Mouse (Mus musculus): ENCODE results near the gene Hspa12b. TPM values are rescaled to one million over a fixed set of nuclear protein-coding genes. Genes with fewer than 3 reads are reported as not detected.
"Not testable (repeated sequence)": the region's sequence is repeated elsewhere in the genome, so short reads cannot be mapped to it uniquely, and the experiment has no call there.

Gene Hspa12b
- polyA plus RNA-seq, 1 experiment from 2014 or later: 8.6 TPM

- Histone ChIP-seq H3K4me1 (no peaks in the 10 kb centered on the region), H3K27ac (no peak overlapping the region), H3K9me3 (replicated peaks) (no peaks in the 10 kb centered on the region), H3K4me2 (replicated peaks) (no peak overlapping the region), H3K36me3 (no peaks in the 10 kb centered on the region), H3K9ac (no peak overlapping the region), H3K4me3 (no peak overlapping the region), H3K27me3 (no peaks in the 10 kb centered on the region)
- ATAC-seq (ENCODE audit: low FRiP score): no peak
- WGBS: 92% methylated on average over 4 of the region's 4 CpGs
Observed at GRCm38 (mm10) chr2:131104021-131104420, 23.1 kb upstream of the Hspa12b start.

- not testable (repeated sequence) for ATAC-seq (ENCODE audit: low FRiP score); H3K27me3 ChIP-seq; H3K4me2 ChIP-seq (replicated peaks); H3K4me3 ChIP-seq; H3K4me1 ChIP-seq; H3K27ac ChIP-seq; H3K9ac ChIP-seq; H3K9me3 ChIP-seq (replicated peaks); H3K36me3 ChIP-seq
- WGBS: 63% methylated on average over 4 of the region's 4 CpGs
Observed at GRCm38 (mm10) chr2:131105061-131105460, 22.0 kb upstream of the Hspa12b start.

- 90% methylated on average over 5 of the region's 5 CpGs for WGBS
- no peaks in the 10 kb centered on the region for H3K27me3 ChIP-seq
Observed at GRCm38 (mm10) chr2:131105989-131106388, 21.1 kb upstream of the Hspa12b start.

GRCm38 (mm10) chr2:131118968-131119574 lies 8.0 kb upstream of the Hspa12b start:
- Histone ChIP-seq H3K27ac (no peak overlapping the region), H3K4me1 (no peaks in the 10 kb centered on the region), H3K27me3 (no peaks in the 10 kb centered on the region), H3K4me2 (replicated peaks) (no peak overlapping the region), H3K9ac (no peak overlapping the region), H3K9me3 (replicated peaks) (no peaks in the 10 kb centered on the region), H3K4me3 (no peak overlapping the region), H3K36me3 (no peaks in the 10 kb centered on the region)
- WGBS: 93% methylated on average over 1 of the region's 2 CpGs
- no peak for ATAC-seq (ENCODE audit: low FRiP score)

More at GRCm38 (mm10) chr2:131105989-131106388, 21.1 kb upstream of the Hspa12b start:
- no peak overlapping the region for H3K9ac ChIP-seq
- no peak overlapping the region for H3K4me3 ChIP-seq
- ATAC-seq (ENCODE audit: low FRiP score): no peak
- H3K4me2 ChIP-seq (replicated peaks): no peak overlapping the region
- no peaks in the 10 kb centered on the region for H3K36me3 ChIP-seq
- H3K9me3 ChIP-seq (replicated peaks): no peaks in the 10 kb centered on the region
- no peak overlapping the region for H3K27ac ChIP-seq
- H3K4me1 ChIP-seq: no peaks in the 10 kb centered on the region

- no peaks in the 10 kb centered on the region for H3K9me3 ChIP-seq (replicated peaks)
- H3K4me1 ChIP-seq: peaks cover 20% of the 10 kb centered on the region
- H3K9ac ChIP-seq: no peak overlapping the region
- no peak overlapping the region for H3K27ac ChIP-seq
- H3K27me3 ChIP-seq: 0 out of 2 replicates have a peak, but pooled peaks cover 3% of the 10 kb centered on the region
- no peaks in the 10 kb centered on the region for H3K36me3 ChIP-seq
- no peak for ATAC-seq (ENCODE audit: low FRiP score)
- H3K4me2 ChIP-seq (replicated peaks): no peak overlapping the region
- WGBS: 75% methylated on average over 3 of the region's 3 CpGs
- no peak overlapping the region for H3K4me3 ChIP-seq
Observed at GRCm38 (mm10) chr2:131124166-131124565, 2.9 kb upstream of the Hspa12b start.

- H3K9ac ChIP-seq: no peak overlapping the region
- peaks cover 20% of the 10 kb centered on the region for H3K4me1 ChIP-seq
- H3K4me3 ChIP-seq: no peak overlapping the region
- no peak overlapping the region for H3K27ac ChIP-seq
- WGBS: 90% methylated on average over 9 of the region's 9 CpGs
- H3K27me3 ChIP-seq: 0 out of 2 replicates have a peak, but pooled peaks cover 3% of the 10 kb centered on the region
- no peaks in the 10 kb centered on the region for H3K36me3 ChIP-seq
- H3K9me3 ChIP-seq (replicated peaks): no peaks in the 10 kb centered on the region
- peak; percentile 15; the same call in 1 of the 2 replicates for ATAC-seq (ENCODE audit: low FRiP score)
- H3K4me2 ChIP-seq (replicated peaks): no peak overlapping the region
Observed at GRCm38 (mm10) chr2:131125157-131125963, 1.7 kb upstream of the Hspa12b start.

- Histone ChIP-seq H3K4me3 (no peak overlapping the region), H3K4me1 (peaks cover 20% of the 10 kb centered on the region), H3K9me3 (replicated peaks) (no peaks in the 10 kb centered on the region), H3K4me2 (replicated peaks) (no peak overlapping the region), H3K27ac (0 out of 2 replicates have a peak overlapping the region, but pooled peaks have one; percentile 2), H3K9ac (no peak overlapping the region), H3K27me3 (0 out of 2 replicates have a peak, but pooled peaks cover 3% of the 10 kb centered on the region), H3K36me3 (no peaks in the 10 kb centered on the region)
- 34% methylated on average over 9 of the region's 9 CpGs for WGBS
- peak; percentile 32 for ATAC-seq (ENCODE audit: low FRiP score)
Observed at GRCm38 (mm10) chr2:131125964-131126815, 890 bp upstream of the Hspa12b start.

GRCm38 (mm10) chr2:131128211-131128610 lies 1.1 kb downstream of the Hspa12b start:
- Histone ChIP-seq H3K4me3 (peak overlapping the region; percentile 42), H3K4me2 (replicated peaks) (peak overlapping the region; percentile 87), H3K36me3 (no peaks in the 10 kb centered on the region), H3K9ac (no peak overlapping the region), H3K27ac (no peak overlapping the region), H3K27me3 (0 out of 2 replicates have a peak, but pooled peaks cover 3% of the 10 kb centered on the region), H3K4me1 (peaks cover 20% of the 10 kb centered on the region), H3K9me3 (replicated peaks) (no peaks in the 10 kb centered on the region)
- WGBS: 83% methylated on average over 5 of the region's 5 CpGs
- no peak for ATAC-seq (ENCODE audit: low FRiP score)

GRCm38 (mm10) chr2:131128636-131129157 lies 1.6 kb downstream of the Hspa12b start:
- Histone ChIP-seq H3K9me3 (replicated peaks) (no peaks in the 10 kb centered on the region), H3K9ac (no peak overlapping the region), H3K4me3 (no peak overlapping the region), H3K36me3 (no peaks in the 10 kb centered on the region), H3K27ac (no peak overlapping the region), H3K27me3 (0 out of 2 replicates have a peak, but pooled peaks cover 3% of the 10 kb centered on the region), H3K4me1 (peaks cover 20% of the 10 kb centered on the region), H3K4me2 (replicated peaks) (peak overlapping the region; percentile 87; the same call in 1 of the 2 replicates)
- 74% methylated on average over 3 of the region's 3 CpGs for WGBS
- ATAC-seq (ENCODE audit: low FRiP score): no peak

GRCm38 (mm10) chr2:131129836-131130235 lies 2.8 kb downstream of the Hspa12b start:
- WGBS: 78% methylated on average over 5 of the region's 5 CpGs
- peaks cover 20% of the 10 kb centered on the region for H3K4me1 ChIP-seq
- no peak for ATAC-seq (ENCODE audit: low FRiP score)

GRCm38 (mm10) chr2:131130849-131131248 lies 3.8 kb downstream of the Hspa12b start:
- Histone ChIP-seq H3K27me3 (no peaks in the 10 kb centered on the region), H3K36me3 (no peaks in the 10 kb centered on the region), H3K9me3 (replicated peaks) (no peaks in the 10 kb centered on the region), H3K9ac (no peak overlapping the region), H3K4me1 (peaks cover 20% of the 10 kb centered on the region), H3K27ac (no peak overlapping the region), H3K4me2 (replicated peaks) (no peak overlapping the region), H3K4me3 (no peak overlapping the region)
- ATAC-seq (ENCODE audit: low FRiP score): no peak
- WGBS: 91% methylated on average over 2 of the region's 2 CpGs

More at GRCm38 (mm10) chr2:131129836-131130235, 2.8 kb downstream of the Hspa12b start:
- H3K36me3 ChIP-seq: no peaks in the 10 kb centered on the region
- no peak overlapping the region for H3K27ac ChIP-seq
- H3K27me3 ChIP-seq: 0 out of 2 replicates have a peak, but pooled peaks cover 3% of the 10 kb centered on the region
- H3K9me3 ChIP-seq (replicated peaks): no peaks in the 10 kb centered on the region
- no peak overlapping the region for H3K4me2 ChIP-seq (replicated peaks)
- H3K9ac ChIP-seq: no peak overlapping the region
- H3K4me3 ChIP-seq: no peak overlapping the region
